Mouse (Mus musculus): ENCODE results near the gene Clmn. TPM values are rescaled to one million over a fixed set of nuclear protein-coding genes. Genes with fewer than 3 reads are reported as not detected.
A peak's percentile ranks its signal among the peaks of the same experiment; 100 is the strongest.

Clmn gene
- polyA plus RNA-seq, 1 experiment, result 21.3 TPM

GRCm38 (mm10) chr12:104797905-104798304, 67.0 kb downstream of the Clmn start:
- TF ChIP-seq CTCF (conservative IDR thresholded peaks at IDR 0.05; ENCODE audit: insufficient read depth, insufficient read length, low read depth, low read length), result no peak
- no peak for TF ChIP-seq POLR2A (IDR thresholded peaks at IDR 0.05; ENCODE audit: low read depth, low read length)

GRCm38 (mm10) chr12:104796635-104797378, 68.1 kb downstream of the Clmn start:
- TF ChIP-seq CTCF (conservative IDR thresholded peaks at IDR 0.05; ENCODE audit: insufficient read depth, insufficient read length, low read depth, low read length) (peak; percentile 44), POLR2A (IDR thresholded peaks at IDR 0.05; ENCODE audit: low read depth, low read length) (no peak)
- H3K4me3 ChIP-seq (ENCODE audit: insufficient read depth, low read depth, low read length), result no peak overlapping the region
- DNase-seq, result no peak
- WGBS, result 90% methylated on average over 11 of the region's 11 CpGs
- no peaks in the 10 kb centered on the region; the same call in 1 of the 2 replicates for H3K36me3 ChIP-seq (ENCODE audit: control insufficient read depth, insufficient read depth, low read length)
- no peak overlapping the region for H3K27ac ChIP-seq (ENCODE audit: insufficient read depth, low read depth, low read length)
- no peaks in the 10 kb centered on the region for H3K27me3 ChIP-seq (replicated peaks; ENCODE audit: control insufficient read depth, insufficient read depth, low read length)
- no peaks in the 10 kb centered on the region for H3K4me1 ChIP-seq (ENCODE audit: control insufficient read depth, insufficient read depth, low read length)

More at GRCm38 (mm10) chr12:104797905-104798304, 67.0 kb downstream of the Clmn start:
- Histone ChIP-seq H3K27me3 (replicated peaks; ENCODE audit: control insufficient read depth, insufficient read depth, low read length) (no peaks in the 10 kb centered on the region), H3K4me1 (ENCODE audit: control insufficient read depth, insufficient read depth, low read length) (no peaks in the 10 kb centered on the region), H3K4me3 (ENCODE audit: insufficient read depth, low read depth, low read length) (no peak overlapping the region), H3K36me3 (ENCODE audit: control insufficient read depth, insufficient read depth, low read length) (no peaks in the 10 kb centered on the region; the same call in 1 of the 2 replicates), H3K27ac (ENCODE audit: insufficient read depth, low read depth, low read length) (no peak overlapping the region)
- no peak for DNase-seq
- WGBS, result 88% methylated on average over 6 of the region's 6 CpGs

GRCm38 (mm10) chr12:104794957-104795356, 69.9 kb downstream of the Clmn start:
- no peaks in the 10 kb centered on the region; the same call in 1 of the 2 replicates for H3K36me3 ChIP-seq (ENCODE audit: control insufficient read depth, insufficient read depth, low read length)
- H3K27ac ChIP-seq (ENCODE audit: insufficient read depth, low read depth, low read length), result no peak overlapping the region
- H3K4me1 ChIP-seq (ENCODE audit: control insufficient read depth, insufficient read depth, low read length), result no peaks in the 10 kb centered on the region
- H3K27me3 ChIP-seq (replicated peaks; ENCODE audit: control insufficient read depth, insufficient read depth, low read length), result no peaks in the 10 kb centered on the region
- no peak for DNase-seq
- no peak overlapping the region for H3K4me3 ChIP-seq (ENCODE audit: insufficient read depth, low read depth, low read length)
- WGBS, result 46% methylated on average over 5 of the region's 5 CpGs
- no peak for TF ChIP-seq POLR2A (IDR thresholded peaks at IDR 0.05; ENCODE audit: low read depth, low read length)
- no peak for TF ChIP-seq CTCF (conservative IDR thresholded peaks at IDR 0.05; ENCODE audit: insufficient read depth, insufficient read length, low read depth, low read length)

GRCm38 (mm10) chr12:104793486-104793885, 71.4 kb downstream of the Clmn start:
- no peak overlapping the region for H3K4me3 ChIP-seq (ENCODE audit: insufficient read depth, low read depth, low read length)
- H3K36me3 ChIP-seq (ENCODE audit: control insufficient read depth, insufficient read depth, low read length), result no peaks in the 10 kb centered on the region
- no peaks in the 10 kb centered on the region for H3K27me3 ChIP-seq (replicated peaks; ENCODE audit: control insufficient read depth, insufficient read depth, low read length)
- DNase-seq, result no peak
- H3K4me1 ChIP-seq (ENCODE audit: control insufficient read depth, insufficient read depth, low read length), result no peaks in the 10 kb centered on the region
- H3K27ac ChIP-seq (ENCODE audit: insufficient read depth, low read depth, low read length), result no peak overlapping the region
- 49% methylated on average over 12 of the region's 12 CpGs for WGBS
- TF ChIP-seq POLR2A (IDR thresholded peaks at IDR 0.05; ENCODE audit: low read depth, low read length) (no peak), CTCF (conservative IDR thresholded peaks at IDR 0.05; ENCODE audit: insufficient read depth, insufficient read length, low read depth, low read length) (no peak)

GRCm38 (mm10) chr12:104777603-104778002, 87.3 kb downstream of the Clmn start:
- DNase-seq, result no peak
- Histone ChIP-seq H3K27ac (ENCODE audit: insufficient read depth, low read depth, low read length) (no peak overlapping the region), H3K36me3 (ENCODE audit: control insufficient read depth, insufficient read depth, low read length) (no peaks in the 10 kb centered on the region; the same call in 1 of the 2 replicates), H3K27me3 (replicated peaks; ENCODE audit: control insufficient read depth, insufficient read depth, low read length) (no peaks in the 10 kb centered on the region), H3K4me1 (ENCODE audit: control insufficient read depth, insufficient read depth, low read length) (no peaks in the 10 kb centered on the region), H3K4me3 (ENCODE audit: insufficient read depth, low read depth, low read length) (no peak overlapping the region)
- WGBS, result 80% methylated on average over 1 of the region's 1 CpGs
- no peak for TF ChIP-seq CTCF (conservative IDR thresholded peaks at IDR 0.05; ENCODE audit: insufficient read depth, insufficient read length, low read depth, low read length)
- TF ChIP-seq POLR2A (IDR thresholded peaks at IDR 0.05; ENCODE audit: low read depth, low read length), result no peak

- peak; percentile 32; the same call in 1 of the 2 replicates for TF ChIP-seq CTCF (conservative IDR thresholded peaks at IDR 0.05; ENCODE audit: insufficient read depth, insufficient read length, low read depth, low read length)
- TF ChIP-seq POLR2A (IDR thresholded peaks at IDR 0.05; ENCODE audit: low read depth, low read length), result no peak
- DNase-seq, result no peak
- 79% methylated on average over 2 of the region's 2 CpGs for WGBS
- Histone ChIP-seq H3K27me3 (replicated peaks; ENCODE audit: control insufficient read depth, insufficient read depth, low read length) (no peaks in the 10 kb centered on the region), H3K27ac (ENCODE audit: insufficient read depth, low read depth, low read length) (no peak overlapping the region), H3K4me1 (ENCODE audit: control insufficient read depth, insufficient read depth, low read length) (no peaks in the 10 kb centered on the region), H3K4me3 (ENCODE audit: insufficient read depth, low read depth, low read length) (no peak overlapping the region), H3K36me3 (ENCODE audit: control insufficient read depth, insufficient read depth, low read length) (no peaks in the 10 kb centered on the region; the same call in 1 of the 2 replicates)
Measured at GRCm38 (mm10) chr12:104771941-104772340, 92.9 kb downstream of the Clmn start.

- no peaks in the 10 kb centered on the region; the same call in 1 of the 2 replicates for H3K36me3 ChIP-seq (ENCODE audit: control insufficient read depth, insufficient read depth, low read length)
- 58% methylated on average over 10 of the region's 10 CpGs for WGBS
- DNase-seq, result no peak
Measured at GRCm38 (mm10) chr12:104769201-104769785, 95.6 kb downstream of the Clmn start.

More at GRCm38 (mm10) chr12:104769201-104769785, 95.6 kb downstream of the Clmn start:
- Histone ChIP-seq H3K27ac (ENCODE audit: insufficient read depth, low read depth, low read length) (no peak overlapping the region), H3K4me3 (ENCODE audit: insufficient read depth, low read depth, low read length) (no peak overlapping the region), H3K27me3 (replicated peaks; ENCODE audit: control insufficient read depth, insufficient read depth, low read length) (no peaks in the 10 kb centered on the region), H3K4me1 (ENCODE audit: control insufficient read depth, insufficient read depth, low read length) (no peaks in the 10 kb centered on the region)
- no peak for TF ChIP-seq CTCF (conservative IDR thresholded peaks at IDR 0.05; ENCODE audit: insufficient read depth, insufficient read length, low read depth, low read length)
- TF ChIP-seq POLR2A (IDR thresholded peaks at IDR 0.05; ENCODE audit: low read depth, low read length), result no peak

Measured in kidney, adult 2 months (tissue).